Mouse (Mus musculus) C2C12 (cell line): ENCODE data around the gene Mns1. TPM values are rescaled to one million over a fixed set of nuclear protein-coding genes. Genes with fewer than 3 reads are reported as not detected.

Source experiments
- H3K27me3 ChIP-seq: one replicate; pipeline ENCODE4 v1.6.1; 2011; ENCODE audit not compliant: control insufficient read depth, insufficient read depth, insufficient read length
- H3K36me3 ChIP-seq: one replicate; pipeline ENCODE4 v1.6.1; 2011; ENCODE audit not compliant: control insufficient read depth, insufficient read depth
- H3K4me3 ChIP-seq: one replicate; pipeline ENCODE4 v1.5.1; 2011; ENCODE audit warnings: mild to moderate bottlenecking, control low read depth; ENCODE audit not compliant: poor library complexity, insufficient read depth, severe bottlenecking
- H3K79me2 ChIP-seq: one replicate; pipeline ENCODE4 v1.6.1; 2011; ENCODE audit not compliant: control insufficient read depth, insufficient read depth
- H3K79me3 ChIP-seq: one replicate; pipeline ENCODE4 v1.6.1; 2011; ENCODE audit warnings: low read depth, control low read depth
- H3ac ChIP-seq: one replicate; pipeline ENCODE3; 2011; ENCODE audit warnings: low read depth; ENCODE audit not compliant: control insufficient read depth, insufficient read length
- CEBPB ChIP-seq: IDR thresholded peaks from one replicate; pipeline ENCODE4 v1.6.1; 2011; ENCODE audit warnings: low read depth, mild to moderate bottlenecking, control low read depth, moderate library complexity
- CTCF ChIP-seq: IDR thresholded peaks from one replicate; pipeline ENCODE4 v1.5.1; 2011; ENCODE audit not compliant: control insufficient read depth, insufficient read depth, insufficient read length
- FOSL1 ChIP-seq: IDR thresholded peaks from one replicate; pipeline ENCODE4 v1.8.0; 2011; ENCODE audit warnings: mild to moderate bottlenecking, low read length; ENCODE audit not compliant: poor library complexity, insufficient read depth, severe bottlenecking
- MAX ChIP-seq: IDR thresholded peaks from one replicate; pipeline ENCODE4 v1.6.1; 2011; ENCODE audit warnings: mild to moderate bottlenecking, control low read depth
- MYOD1 ChIP-seq: IDR thresholded peaks from one replicate; pipeline ENCODE4 v1.6.1; 2011; ENCODE audit warnings: low read depth; ENCODE audit not compliant: control insufficient read depth, insufficient read length
- MYOG ChIP-seq: IDR thresholded peaks from one replicate; pipeline ENCODE4 v1.6.1; 2011; ENCODE audit not compliant: control insufficient read depth, insufficient read length; ENCODE audit errors: extremely low read depth
- USF1 ChIP-seq: IDR thresholded peaks from one replicate; pipeline ENCODE4 v1.6.1; 2011; ENCODE audit warnings: low read depth, mild to moderate bottlenecking, control low read depth, moderate library complexity
- polyA plus RNA-seq: library from polyadenylated mRNA; unstranded; fragments of >200 nt; fragmentation: generic; extraction: Trizol; gene quantifications from one replicate; pipeline ENCODE4 v1.2.1, GENCODE M21; 2012; ENCODE audit warnings: missing spikeins

Gene Mns1
- polyA plus RNA-seq, 1 experiment = 2.5 TPM

DNA sequence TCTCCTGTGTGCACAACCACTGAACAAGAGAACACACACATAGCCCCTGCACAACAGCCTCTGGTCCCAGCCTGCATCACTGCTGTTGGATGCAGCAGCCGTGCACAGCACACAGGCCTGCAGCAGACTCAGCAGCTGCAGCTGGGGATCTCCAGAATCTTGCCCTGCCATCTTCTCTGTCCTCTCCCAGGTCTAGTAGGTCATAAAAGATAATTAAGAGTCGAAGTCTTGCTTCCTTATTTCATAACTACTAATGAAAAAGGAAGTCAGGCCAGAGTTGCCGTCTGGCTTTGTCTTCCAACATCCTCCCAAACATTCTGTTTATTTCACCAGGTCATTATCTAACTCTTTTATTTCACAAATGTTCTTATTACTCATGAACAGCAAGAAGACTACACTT, 23.0 kb downstream of the Mns1 start:
- Histone ChIP-seq H3K27me3 (no peaks in the 10 kb centered on the region), H3K79me2 (no peaks in the 10 kb centered on the region), H3K79me3 (no peaks in the 10 kb centered on the region), H3K36me3 (peaks cover 27% of the 10 kb centered on the region), H3ac (no peak overlapping the region), H3K4me3 (no peak overlapping the region)
- TF ChIP-seq FOSL1 (no peak), USF1 (no peak), MAX (no peak), MYOG (no peak), CTCF (no peak), CEBPB (no peak), MYOD1 (no peak)

DNA sequence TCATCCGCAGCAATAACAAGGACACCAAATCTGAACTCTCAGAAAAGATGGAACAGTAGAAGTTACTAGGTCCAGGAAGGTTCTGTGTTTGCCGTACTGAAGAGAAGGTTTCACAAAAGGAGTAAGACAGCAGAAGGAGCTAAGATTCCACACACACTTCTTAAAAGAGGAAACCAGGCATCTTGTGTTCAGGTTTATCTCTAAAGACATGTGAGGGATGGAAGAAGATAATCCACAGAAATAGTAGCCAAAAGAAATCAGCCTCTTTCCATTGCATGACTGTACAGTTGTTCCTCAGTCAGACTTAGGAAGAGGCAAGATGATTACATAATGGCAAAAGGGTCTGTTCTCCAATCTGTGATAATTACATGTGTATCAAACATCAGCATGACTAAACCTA, 24.6 kb downstream of the Mns1 start:
- no peak overlapping the region for H3K4me3 ChIP-seq

GRCm38 (mm10) chr9:72464806-72465205, 27.0 kb downstream of the Mns1 start:
- no peaks in the 10 kb centered on the region for H3K27me3 ChIP-seq

More for the DNA sequence above, 24.6 kb downstream of the Mns1 start:
- H3K79me2 ChIP-seq = no peaks in the 10 kb centered on the region
- peaks cover 19% of the 10 kb centered on the region for H3K36me3 ChIP-seq
- H3ac ChIP-seq = no peak overlapping the region
- no peaks in the 10 kb centered on the region for H3K79me3 ChIP-seq
- H3K27me3 ChIP-seq = no peaks in the 10 kb centered on the region
- no peak for TF ChIP-seq CTCF
- no peak for TF ChIP-seq USF1
- TF ChIP-seq MAX = no peak
- TF ChIP-seq MYOD1 = no peak
- TF ChIP-seq CEBPB = no peak
- TF ChIP-seq FOSL1 = no peak
- TF ChIP-seq MYOG = no peak

DNA sequence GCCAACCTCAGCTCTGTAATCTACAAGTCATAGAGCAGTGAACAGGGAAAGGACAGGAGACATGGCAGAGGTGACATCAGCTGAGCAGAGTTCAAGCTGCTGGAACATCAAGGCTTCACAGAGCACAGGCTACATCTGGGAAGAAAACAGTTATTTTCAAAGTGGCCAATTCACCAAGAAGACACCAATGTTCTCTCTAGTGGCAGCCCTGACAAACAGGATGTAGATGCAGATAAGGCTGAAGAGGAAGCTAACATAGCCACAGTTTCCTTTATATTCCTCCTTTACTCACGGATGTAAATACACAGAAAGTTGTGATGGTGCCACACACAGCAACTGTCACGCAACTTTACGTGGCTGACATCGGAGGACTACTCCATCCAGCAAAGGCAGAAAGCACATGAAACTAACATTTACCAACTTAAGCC, 28.0 kb downstream of the Mns1 start:
- TF ChIP-seq MYOG (no peak), MAX (no peak)
- Histone ChIP-seq H3K79me3 (no peaks in the 10 kb centered on the region), H3K4me3 (no peak overlapping the region), H3K27me3 (no peaks in the 10 kb centered on the region), H3K36me3 (peaks cover 11% of the 10 kb centered on the region), H3ac (no peak overlapping the region), H3K79me2 (no peaks in the 10 kb centered on the region)

More at GRCm38 (mm10) chr9:72464806-72465205, 27.0 kb downstream of the Mns1 start:
- Histone ChIP-seq H3K4me3 (no peak overlapping the region), H3K79me2 (no peaks in the 10 kb centered on the region), H3ac (no peak overlapping the region), H3K79me3 (no peaks in the 10 kb centered on the region), H3K36me3 (peaks cover 13% of the 10 kb centered on the region)
- TF ChIP-seq MYOD1 (no peak), CEBPB (peak; percentile 68), MYOG (no peak), MAX (no peak), USF1 (no peak), CTCF (no peak), FOSL1 (no peak)

- Histone ChIP-seq H3ac (no peak overlapping the region), H3K36me3 (peaks cover 14% of the 10 kb centered on the region), H3K4me3 (no peak overlapping the region), H3K79me3 (no peaks in the 10 kb centered on the region), H3K79me2 (no peaks in the 10 kb centered on the region), H3K27me3 (no peaks in the 10 kb centered on the region)
- TF ChIP-seq MYOD1 = no peak
- no peak for TF ChIP-seq CEBPB
- TF ChIP-seq FOSL1 = no peak
- no peak for TF ChIP-seq USF1
- TF ChIP-seq MAX = no peak
- no peak for TF ChIP-seq MYOG
- TF ChIP-seq CTCF = no peak
These were observed 30.0 kb downstream of the Mns1 start for GRCm38 (mm10) chr9:72467551-72468407.

DNA sequence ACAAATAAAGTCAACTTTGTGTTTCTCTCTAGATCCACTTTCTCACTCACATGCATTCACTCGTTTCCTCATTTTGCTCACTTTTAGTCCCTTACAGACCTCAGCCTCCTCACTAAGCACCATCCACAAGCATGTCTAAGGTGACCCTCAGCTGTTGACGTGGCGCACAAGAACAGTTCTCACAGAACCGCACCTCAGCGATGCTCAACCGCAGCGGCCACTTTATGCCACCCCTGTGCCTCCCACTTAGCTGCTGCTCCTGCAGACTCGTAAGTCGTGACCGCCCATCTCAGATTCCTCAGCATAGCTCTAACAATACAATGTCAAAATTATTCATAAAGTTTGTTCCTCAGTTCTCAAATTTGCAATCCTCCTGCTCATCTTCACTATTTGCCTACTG, 30.8 kb downstream of the Mns1 start:
- Histone ChIP-seq H3K79me3 (no peaks in the 10 kb centered on the region), H3K27me3 (no peaks in the 10 kb centered on the region), H3K36me3 (peaks cover 18% of the 10 kb centered on the region), H3K4me3 (no peak overlapping the region), H3K79me2 (no peaks in the 10 kb centered on the region), H3ac (no peak overlapping the region)
- no peak for TF ChIP-seq MYOD1
- TF ChIP-seq FOSL1 = no peak
- no peak for TF ChIP-seq MAX
- no peak for TF ChIP-seq CTCF
- TF ChIP-seq USF1 = no peak
- TF ChIP-seq CEBPB = no peak
- no peak for TF ChIP-seq MYOG
